Mouse (Mus musculus) ES-E14 (cell line): ENCODE measurements around the gene Pars2.

Experiments
- HCFC1 ChIP-seq: IDR thresholded peaks from 2 replicates; pipeline ENCODE4 v1.6.1; 2012; ENCODE audit warnings: low read length, inconsistent platforms, borderline replicate concordance; ENCODE audit not compliant: insufficient read depth
- MAFK ChIP-seq: IDR thresholded peaks from 2 replicates; pipeline ENCODE4 v1.6.1; 2014; ENCODE audit warnings: mild to moderate bottlenecking, low read depth, low read length, inconsistent platforms; ENCODE audit not compliant: insufficient read depth
- ZC3H11A ChIP-seq: IDR thresholded peaks from 2 replicates; pipeline ENCODE4 v1.6.1; 2012; ENCODE audit warnings: low read depth, mild to moderate bottlenecking, inconsistent platforms, low read length, borderline replicate concordance

DNA sequence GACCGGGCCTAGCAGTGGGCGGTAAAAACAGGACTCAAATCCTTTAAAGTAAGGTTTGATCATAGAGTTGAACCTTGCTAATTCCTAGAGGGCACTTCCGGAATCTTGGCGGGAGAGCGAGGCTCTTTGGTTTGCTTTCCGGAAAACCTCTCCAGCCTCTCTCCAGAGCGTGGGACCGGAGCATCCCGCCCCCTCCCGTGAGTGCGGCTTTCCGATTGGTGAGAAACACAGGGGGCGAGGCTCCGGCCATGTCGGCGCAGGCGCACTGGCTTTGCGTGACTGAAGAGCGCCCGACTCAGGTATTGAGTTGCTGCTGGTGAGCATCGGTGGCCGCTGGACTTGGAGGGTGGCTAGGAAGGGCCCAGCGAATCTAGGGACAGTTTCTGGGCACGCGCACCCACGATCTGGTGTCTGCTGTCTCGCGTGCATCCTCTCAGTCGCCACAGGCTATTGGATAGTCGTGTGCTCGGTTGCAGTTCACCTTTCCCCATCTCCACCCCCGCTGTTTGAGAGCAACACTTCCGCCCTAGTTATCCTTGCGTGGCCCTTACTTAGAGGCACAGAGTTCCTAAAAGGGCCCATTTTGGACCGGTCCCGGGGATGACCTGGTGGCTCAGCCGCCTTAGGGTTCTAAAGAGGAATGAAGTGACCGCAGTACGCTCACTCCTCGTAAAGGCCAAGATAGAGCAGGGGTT is at the start of gene Pars2:
- TF ChIP-seq ZC3H11A = no peak
- TF ChIP-seq HCFC1 = 0 out of 2 replicates have a peak, but pooled peaks have one; percentile 42
- no peak for TF ChIP-seq MAFK
